Mouse (Mus musculus) left cerebral cortex, adult 11 months (tissue): ENCODE data around the gene Acsl1.

Source experiments
- DNase-seq: peaks from one replicate; pipeline ENCODE4 v3.0.0; 2022; ENCODE audit warnings: low spot score

Gene Acsl1

GRCm38 (mm10) chr8:46475404-46475803 lies 4.6 kb downstream of the Acsl1 start:
- no peak for DNase-seq

- DNase-seq: no peak
These were observed 5.1 kb downstream of the Acsl1 start for GRCm38 (mm10) chr8:46475942-46476341.

- no peak for DNase-seq
These were observed 7.1 kb downstream of the Acsl1 start for GRCm38 (mm10) chr8:46477747-46478458.

GRCm38 (mm10) chr8:46478783-46479182 lies 7.9 kb downstream of the Acsl1 start:
- DNase-seq: no peak

GRCm38 (mm10) chr8:46479794-46480532 lies 9.1 kb downstream of the Acsl1 start:
- no peak for DNase-seq

GRCm38 (mm10) chr8:46480533-46480900 lies 9.7 kb downstream of the Acsl1 start:
- DNase-seq: no peak

- DNase-seq: no peak
These were observed 11.9 kb downstream of the Acsl1 start for GRCm38 (mm10) chr8:46482771-46483170.

GRCm38 (mm10) chr8:46483247-46483646 lies 12.4 kb downstream of the Acsl1 start:
- no peak for DNase-seq

GRCm38 (mm10) chr8:46484077-46484476 lies 13.2 kb downstream of the Acsl1 start:
- DNase-seq: no peak

- no peak for DNase-seq
These were observed 14.2 kb downstream of the Acsl1 start for GRCm38 (mm10) chr8:46484931-46485463.

- no peak for DNase-seq
These were observed 17.3 kb downstream of the Acsl1 start for GRCm38 (mm10) chr8:46488085-46488561.

- no peak for DNase-seq
These were observed 18.4 kb downstream of the Acsl1 start for GRCm38 (mm10) chr8:46489196-46489595.

GRCm38 (mm10) chr8:46490250-46490649 lies 19.4 kb downstream of the Acsl1 start:
- no peak for DNase-seq

- DNase-seq: no peak
These were observed 20.0 kb downstream of the Acsl1 start for GRCm38 (mm10) chr8:46490821-46491220.

- DNase-seq: no peak
These were observed 22.8 kb downstream of the Acsl1 start for GRCm38 (mm10) chr8:46493495-46494170.

GRCm38 (mm10) chr8:46496852-46497251 lies 26.0 kb downstream of the Acsl1 start:
- no peak for DNase-seq

- DNase-seq: no peak
These were observed 26.6 kb downstream of the Acsl1 start for GRCm38 (mm10) chr8:46497314-46498011.

- DNase-seq: no peak
These were observed 28.7 kb downstream of the Acsl1 start for GRCm38 (mm10) chr8:46499376-46500061.

GRCm38 (mm10) chr8:46502333-46503071 lies 31.7 kb downstream of the Acsl1 start:
- no peak for DNase-seq

GRCm38 (mm10) chr8:46503072-46503695 lies 32.3 kb downstream of the Acsl1 start:
- DNase-seq: no peak
